Mouse (Mus musculus): ENCODE measurements around the gene Arrdc3. TPM values are rescaled to one million over a fixed set of nuclear protein-coding genes. Genes with fewer than 3 reads are reported as not detected.
"Not testable (repeated sequence)": the region's sequence is repeated elsewhere in the genome, so short reads cannot be mapped to it uniquely, and the experiment has no call there.

Gene Arrdc3
- 10 to 100 TPM; 44.2 to 46.4 TPM for total RNA-seq (2021)

- peak; percentile 98 for DNase-seq
Measured at GRCm38 (mm10) chr13:80883190-80883589, at the start of gene Arrdc3. Gene Arrdc3, plus strand, starts transcription at chr13:80883384.

GRCm38 (mm10) chr13:80862215-80862614 lies 21.0 kb upstream of the Arrdc3 start:
- DNase-seq, result peak; percentile 81

- DNase-seq, result no peak
Measured at GRCm38 (mm10) chr13:80864195-80864594, 19.0 kb upstream of the Arrdc3 start.

GRCm38 (mm10) chr13:80875126-80875525 lies 8.1 kb upstream of the Arrdc3 start:
- DNase-seq, result no peak

- no peak for DNase-seq
Measured at GRCm38 (mm10) chr13:80880756-80881155, 2.4 kb upstream of the Arrdc3 start.

- DNase-seq, result peak; percentile 66
Measured at GRCm38 (mm10) chr13:80881722-80882500, 1.3 kb upstream of the Arrdc3 start.

- no peak for DNase-seq
Measured at GRCm38 (mm10) chr13:80882716-80883135, 458 bp upstream of the Arrdc3 start.

GRCm38 (mm10) chr13:80883649-80884376 lies 629 bp downstream of the Arrdc3 start:
- DNase-seq, result no peak

GRCm38 (mm10) chr13:80884377-80884983 lies 1.3 kb downstream of the Arrdc3 start:
- DNase-seq, result peak; percentile 72

GRCm38 (mm10) chr13:80885103-80885833 lies 2.1 kb downstream of the Arrdc3 start:
- peak; percentile 93 for DNase-seq

GRCm38 (mm10) chr13:80885834-80886663 lies 2.9 kb downstream of the Arrdc3 start:
- DNase-seq, result peak; percentile 94

GRCm38 (mm10) chr13:80886664-80887210 lies 3.6 kb downstream of the Arrdc3 start:
- no peak for DNase-seq

- DNase-seq, result no peak
Measured at GRCm38 (mm10) chr13:80887842-80888241, 4.7 kb downstream of the Arrdc3 start.

- DNase-seq, result not testable (repeated sequence)
Measured at GRCm38 (mm10) chr13:80894928-80895327, 11.7 kb downstream of the Arrdc3 start.

- no peak for DNase-seq
Measured at GRCm38 (mm10) chr13:80897411-80897810, 14.2 kb downstream of the Arrdc3 start.

GRCm38 (mm10) chr13:80898095-80898494 lies 14.9 kb downstream of the Arrdc3 start:
- no peak for DNase-seq

GRCm38 (mm10) chr13:80899435-80900029 lies 16.3 kb downstream of the Arrdc3 start:
- DNase-seq, result no peak

- no peak for DNase-seq
Measured at GRCm38 (mm10) chr13:80901432-80901831, 18.2 kb downstream of the Arrdc3 start.

GRCm38 (mm10) chr13:80902796-80903195 lies 19.6 kb downstream of the Arrdc3 start:
- DNase-seq, result no peak

- no peak for DNase-seq
Measured at GRCm38 (mm10) chr13:80913361-80913760, 30.2 kb downstream of the Arrdc3 start.

GRCm38 (mm10) chr13:80920939-80921338 lies 37.8 kb downstream of the Arrdc3 start:
- no peak for DNase-seq
